Mouse (Mus musculus) retina, postnatal 1 day (tissue): Measurements from ENCODE around the gene Mthfsl.
"Not testable (repeated sequence)": the region's sequence is repeated elsewhere in the genome, so short reads cannot be mapped to it uniquely, and the experiment has no call there.

Experiments
- DNase-seq: peaks from one replicate; pipeline ENCODE4 v3.0.0-alpha.2; 2012

Mthfsl gene

GRCm38 (mm10) chr9:88686719-88687118, 33.4 kb downstream of the Mthfsl start:
- not testable (repeated sequence) for DNase-seq

- not testable (repeated sequence) for DNase-seq
Measured at GRCm38 (mm10) chr9:88658341-88658740, 61.8 kb downstream of the Mthfsl start.

- not testable (repeated sequence) for DNase-seq
Measured at GRCm38 (mm10) chr9:88650742-88651141, 69.4 kb downstream of the Mthfsl start.
